Mouse (Mus musculus) E14TG2a.4 (cell line): ENCODE measurements at regions not wholly inside any gene's neighbourhood (a gene's known extent, or its start where the extent isn't known, plus 50 kb on each side); places are given as distances from the start of the nearest gene placed in this dataset.

Experiments used
- CTCF ChIP-seq: conservative IDR thresholded peaks from 2 replicates; pipeline ENCODE4 v1.5.1; 2014; ENCODE audit warnings: low read length
- NANOG ChIP-seq: IDR thresholded peaks from 2 replicates; pipeline ENCODE4 v1.6.1; 2014; ENCODE audit warnings: borderline replicate concordance, low read length, mixed read lengths
- POU5F1 ChIP-seq: IDR thresholded peaks from 2 replicates; pipeline ENCODE4 v1.6.1; 2014; ENCODE audit warnings: low read length, borderline replicate concordance

DNA sequence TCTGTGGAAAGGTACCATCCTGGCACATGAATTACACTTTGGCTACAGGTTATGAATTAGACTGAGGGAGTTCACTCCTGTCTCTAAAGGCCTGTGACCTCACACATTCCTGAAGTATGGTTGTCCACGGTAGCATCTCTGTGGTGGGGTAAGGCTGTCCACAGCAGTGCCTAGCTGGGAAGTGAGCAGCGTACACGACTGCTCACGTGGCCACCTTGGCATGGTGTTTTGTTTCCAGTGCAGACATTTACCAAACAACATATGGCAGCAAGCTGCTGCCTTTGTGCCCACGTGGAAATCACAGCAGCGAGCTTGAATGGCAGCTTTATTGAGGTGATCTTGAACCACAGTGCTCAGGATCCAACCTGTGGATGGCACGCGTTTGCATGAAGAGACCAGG is 140.7 kb upstream of the A230072I06Rik start:
- TF ChIP-seq CTCF (no peak), NANOG (no peak), POU5F1 (no peak)
